Mouse (Mus musculus): ENCODE data around the gene Spata32.

The Spata32 gene

GRCm38 (mm10) chr11:103217790-103218516, at the start of gene Spata32:
Gene Spata32, minus strand, starts transcription at chr11:103218432.
- DNase-seq = peak; percentile 53 to 67

DNA sequence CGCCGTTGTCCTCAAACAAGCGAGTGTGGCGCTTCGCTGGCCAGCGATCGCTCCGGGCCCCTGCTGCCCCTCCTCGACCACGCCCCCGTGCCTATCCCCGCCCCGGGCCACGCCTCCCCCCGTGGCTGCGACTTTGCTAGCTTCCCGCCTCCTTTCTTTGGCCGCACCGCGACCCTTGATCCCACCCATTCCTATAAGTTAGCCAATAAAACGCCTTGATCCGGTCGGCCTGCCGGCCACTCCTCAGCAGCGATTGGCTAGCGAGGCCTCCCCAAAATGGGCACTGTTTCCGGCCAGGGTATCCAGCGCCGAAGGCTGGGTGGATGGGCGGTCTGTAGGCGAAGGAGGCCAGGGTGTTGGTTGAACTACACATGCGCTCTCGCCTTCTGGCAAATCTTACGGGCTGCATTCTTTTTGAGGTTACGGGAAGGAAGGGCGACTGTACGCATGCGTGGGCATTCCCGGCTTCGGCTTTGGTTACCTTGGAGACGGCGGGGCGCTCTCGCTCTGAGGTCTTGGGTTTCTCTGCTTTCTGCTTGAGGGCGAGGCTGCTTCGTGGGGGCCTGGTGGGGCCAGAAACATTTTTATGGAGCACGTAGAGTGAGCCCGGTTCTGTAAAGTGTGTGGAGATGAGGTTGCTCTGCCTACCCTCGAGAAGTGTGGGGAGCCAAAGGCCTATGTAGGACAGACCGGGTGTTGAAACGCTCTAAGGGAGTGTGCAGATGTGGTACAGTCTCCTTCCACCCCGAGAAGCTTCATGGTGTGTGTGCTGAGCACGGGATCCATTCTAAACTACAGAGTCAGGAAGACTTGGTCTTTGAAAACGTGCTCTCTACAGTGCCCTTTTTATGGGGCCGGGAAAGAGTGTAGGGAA, 49.4 kb upstream of the Spata32 start, which contains the start of gene Map3k14:
TSS of gene Map3k14 (minus strand) at position 127 of the 874 bp plus-strand sequence.
- DNase-seq = peak; percentile 99 to 100

DNA sequence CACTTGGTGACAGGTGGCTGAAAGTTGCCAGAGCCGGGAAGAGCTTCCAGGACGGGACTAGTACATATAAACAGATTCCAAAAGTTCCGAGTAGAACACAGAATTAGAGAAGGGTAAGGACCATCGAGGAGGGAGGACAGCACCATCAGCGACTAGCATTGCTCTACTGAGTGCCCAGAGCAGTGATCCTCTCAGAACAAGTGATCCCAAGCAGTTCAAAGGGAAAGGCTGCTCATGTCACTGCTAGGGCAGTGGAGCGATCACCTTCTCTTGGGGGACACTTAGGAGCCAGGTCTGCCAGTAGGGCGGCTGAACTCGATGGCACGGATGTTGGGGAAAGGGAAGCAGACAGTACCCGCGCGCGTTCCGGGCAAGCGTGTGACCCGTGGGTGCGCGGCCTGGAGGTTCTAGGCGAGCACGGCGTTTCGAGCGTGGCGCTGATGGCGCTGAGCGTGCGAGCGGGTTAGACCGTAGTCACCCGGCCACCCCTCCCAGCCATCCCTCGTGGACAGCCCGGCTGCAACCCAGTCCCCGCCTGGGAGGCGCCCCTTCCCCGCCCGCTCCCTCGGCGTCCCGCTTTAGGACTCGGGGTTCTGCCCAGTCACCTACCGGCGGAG, 48.6 kb upstream of the Spata32 start:
- DNase-seq = no peak

DNA sequence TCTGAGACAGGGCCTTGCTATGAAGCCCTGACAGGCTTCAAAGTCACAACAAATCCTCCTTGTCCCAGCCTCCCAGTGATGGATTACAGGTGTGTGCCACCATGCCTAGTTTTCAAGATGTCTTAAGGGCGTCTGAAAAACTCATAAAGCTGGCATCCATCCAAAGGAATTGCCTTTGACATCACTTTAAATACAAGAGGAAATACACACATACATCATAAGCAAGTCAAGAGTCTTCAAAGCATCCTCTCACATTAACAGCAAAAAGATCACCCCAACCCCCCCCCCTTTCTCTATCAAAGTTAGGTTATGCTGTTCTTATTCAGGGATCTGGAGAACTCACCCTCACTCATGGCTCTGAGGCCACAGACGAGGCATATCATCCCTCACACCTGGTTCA, 47.6 kb upstream of the Spata32 start:
- DNase-seq = no peak

- no peak for DNase-seq
Measured at GRCm38 (mm10) chr11:103265211-103265610, 47.0 kb upstream of the Spata32 start.

DNA sequence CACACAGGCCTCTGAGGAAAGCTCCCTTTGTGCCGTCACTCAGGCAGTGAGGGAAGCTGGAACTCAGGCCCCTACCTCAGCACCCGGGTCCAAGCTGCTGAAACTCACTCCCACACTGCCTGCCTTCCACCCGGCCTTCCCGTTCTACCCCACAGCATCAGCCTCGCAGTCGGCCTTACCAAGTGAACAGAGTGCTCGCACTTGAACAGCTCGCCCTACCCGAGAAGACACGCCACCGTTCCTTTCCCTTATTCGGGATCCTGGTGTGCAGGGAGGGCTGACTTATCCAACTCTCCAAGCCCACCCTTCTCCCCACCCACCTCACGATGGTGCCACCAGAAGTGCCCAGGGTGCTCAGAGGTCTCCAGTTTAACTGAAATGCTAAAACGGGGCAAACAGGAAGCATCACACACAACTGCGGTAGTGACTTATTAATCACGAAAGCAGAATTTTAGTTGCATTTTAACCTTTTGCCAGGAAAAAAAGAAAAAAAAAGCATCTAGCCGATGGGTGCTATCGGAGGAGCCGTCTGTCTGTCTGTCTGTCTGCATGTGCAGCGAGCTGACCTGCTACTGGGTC, 46.3 kb upstream of the Spata32 start:
- DNase-seq = peak in 1 of 2 experiments; percentile 49

- DNase-seq = no peak
Measured at GRCm38 (mm10) chr11:103263551-103263950, 45.3 kb upstream of the Spata32 start.

DNA sequence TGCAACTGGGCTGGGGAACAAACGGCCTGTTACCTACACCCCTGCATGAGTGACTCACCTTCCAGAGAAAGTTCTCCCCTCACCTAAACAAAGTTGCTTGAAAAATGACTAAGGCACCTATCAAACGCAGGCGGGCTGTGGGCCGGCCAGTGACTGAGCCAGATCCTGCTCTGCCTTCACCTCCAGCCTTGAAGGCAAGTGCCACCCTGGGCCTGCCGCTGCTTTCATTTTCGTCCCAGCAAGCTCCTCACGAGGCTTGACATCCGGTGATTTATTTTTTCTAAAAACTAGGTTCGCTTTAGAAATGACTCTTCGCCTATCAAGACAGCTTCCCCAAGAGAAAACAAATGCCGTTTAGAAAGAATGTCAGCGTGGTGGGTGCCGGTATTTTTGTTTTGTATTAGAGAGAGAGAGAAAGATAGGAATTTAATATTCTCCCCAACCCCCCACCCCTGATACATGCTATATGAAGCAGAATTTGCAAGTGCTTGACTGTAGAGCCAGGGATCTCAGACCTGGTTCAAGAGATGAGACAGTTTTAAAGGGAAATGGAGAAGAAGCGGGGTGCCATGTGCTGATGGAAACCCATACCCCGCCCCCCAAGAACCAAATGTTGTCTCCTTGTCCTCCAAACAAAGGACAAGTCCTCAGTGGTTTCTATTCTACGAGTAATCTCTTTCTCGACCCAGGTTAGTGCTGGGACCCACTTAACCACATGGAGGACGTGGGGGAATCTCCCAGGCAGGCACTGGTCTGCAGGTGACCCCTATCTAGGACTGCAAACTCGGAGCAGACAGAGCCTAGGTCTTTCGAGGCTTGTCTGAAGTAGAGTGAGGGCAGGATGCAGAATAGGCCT, 44.4 kb upstream of the Spata32 start:
- peak; percentile 47 to 65 for DNase-seq

GRCm38 (mm10) chr11:103261671-103262411, 43.6 kb upstream of the Spata32 start:
- peak; percentile 64 to 87 for DNase-seq

GRCm38 (mm10) chr11:103260515-103261192, 42.4 kb upstream of the Spata32 start:
- DNase-seq = no peak

DNA sequence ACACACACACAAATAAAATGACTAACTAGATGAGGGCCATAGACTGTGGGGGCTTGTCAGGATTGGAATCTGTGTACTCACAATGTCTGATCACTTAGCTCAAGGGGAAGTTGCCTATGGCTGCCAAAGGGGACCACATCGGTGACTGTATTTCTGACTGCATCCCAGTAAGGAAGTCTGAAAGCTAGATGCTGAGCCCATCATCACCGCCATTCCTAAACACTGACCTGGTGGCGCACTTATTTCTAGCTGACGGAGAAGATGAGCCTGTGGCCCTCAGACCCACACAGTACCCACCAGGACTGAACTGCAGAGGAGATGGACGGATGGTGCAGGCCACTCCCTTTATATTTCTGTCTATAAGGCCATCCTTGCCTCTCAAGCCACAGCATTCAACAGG, 41.8 kb upstream of the Spata32 start:
- DNase-seq = no peak

DNA sequence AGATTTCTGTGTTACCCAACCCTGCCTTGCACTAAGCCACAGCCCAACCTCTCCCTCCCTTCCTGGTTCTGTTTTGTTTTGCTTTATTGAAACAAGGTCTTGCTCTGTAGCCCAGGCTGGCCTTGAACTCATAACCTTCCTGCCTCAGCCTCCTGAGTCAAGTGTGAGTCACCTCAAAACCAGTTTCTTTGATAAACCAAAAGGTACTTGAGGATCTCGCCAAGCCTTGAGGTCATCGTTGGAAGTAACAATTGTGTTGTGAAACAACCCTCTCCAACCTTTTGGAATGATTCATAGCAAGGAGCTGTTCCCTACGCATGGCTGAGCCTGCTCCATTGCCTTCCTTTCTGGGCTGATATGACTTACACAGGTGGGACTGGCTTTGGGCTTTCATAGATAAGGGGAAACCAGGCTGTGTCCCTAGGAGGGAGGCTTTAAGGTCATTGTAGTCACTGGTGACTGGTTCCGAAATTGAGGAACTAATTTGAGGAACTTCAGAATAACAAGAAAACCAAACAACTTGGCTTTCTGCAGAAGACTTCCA, 39.8 kb upstream of the Spata32 start:
- peak in 1 of 2 experiments; percentile 30 for DNase-seq

DNA sequence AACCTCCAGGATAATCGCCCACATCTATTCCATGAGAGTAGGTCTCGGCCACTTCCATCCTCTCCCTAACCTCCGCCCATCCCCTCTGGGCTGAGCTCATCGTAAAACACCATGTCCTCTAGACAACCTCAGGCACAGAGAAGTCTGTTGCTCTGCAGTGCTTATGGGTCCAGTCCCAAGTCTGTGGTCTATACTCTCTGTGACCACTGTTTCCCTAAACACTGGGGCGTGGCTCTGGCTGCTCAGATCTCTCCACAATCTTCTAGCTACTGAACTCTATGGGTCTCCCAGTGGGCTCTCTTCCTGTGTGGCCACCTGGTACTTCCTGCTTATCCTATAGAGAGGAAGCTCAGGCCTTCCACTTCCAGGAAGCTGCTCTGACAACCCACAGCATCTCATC, 35.4 kb upstream of the Spata32 start:
- DNase-seq = peak in 1 of 2 experiments; percentile 18

DNA sequence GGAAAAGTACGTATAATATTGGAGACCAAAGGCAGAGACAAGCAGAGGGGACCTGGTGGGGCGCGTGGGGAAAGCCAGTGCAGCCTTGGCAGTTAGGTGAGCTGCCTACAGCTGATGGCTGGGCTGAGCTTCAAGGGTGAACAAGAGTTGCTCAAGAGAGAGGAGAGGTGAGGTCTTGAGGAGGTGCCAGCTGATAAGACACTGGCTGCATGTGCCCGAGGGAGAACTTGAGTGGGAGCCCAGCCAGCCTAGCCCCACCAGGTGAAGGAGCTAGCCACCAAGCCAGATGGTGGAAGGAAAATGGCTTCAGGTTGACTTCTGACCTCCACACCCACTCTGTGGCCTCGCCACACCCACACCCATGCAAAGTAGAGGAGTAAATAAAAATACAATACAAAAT, 34.1 kb upstream of the Spata32 start:
- DNase-seq = peak in 1 of 2 experiments; percentile 35

DNA sequence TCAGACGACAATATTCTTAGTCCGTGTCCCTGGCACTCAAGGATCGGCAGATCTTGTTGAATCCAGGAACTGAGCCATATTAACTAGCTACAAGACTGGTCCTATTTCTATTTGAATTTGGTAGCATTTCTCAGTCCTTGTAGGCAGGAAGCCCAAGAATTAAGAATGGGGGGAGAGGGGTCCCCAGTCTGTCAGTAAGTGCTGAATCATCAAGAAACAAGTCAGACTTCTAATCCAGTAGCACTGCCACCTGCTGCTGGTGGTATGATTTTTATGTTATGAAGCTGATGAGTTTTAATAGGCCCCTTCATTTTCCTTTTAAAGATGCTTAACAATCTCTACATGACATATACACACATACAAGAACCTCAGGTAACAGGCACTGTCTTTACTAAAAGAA, 32.1 kb upstream of the Spata32 start:
- no peak for DNase-seq

DNA sequence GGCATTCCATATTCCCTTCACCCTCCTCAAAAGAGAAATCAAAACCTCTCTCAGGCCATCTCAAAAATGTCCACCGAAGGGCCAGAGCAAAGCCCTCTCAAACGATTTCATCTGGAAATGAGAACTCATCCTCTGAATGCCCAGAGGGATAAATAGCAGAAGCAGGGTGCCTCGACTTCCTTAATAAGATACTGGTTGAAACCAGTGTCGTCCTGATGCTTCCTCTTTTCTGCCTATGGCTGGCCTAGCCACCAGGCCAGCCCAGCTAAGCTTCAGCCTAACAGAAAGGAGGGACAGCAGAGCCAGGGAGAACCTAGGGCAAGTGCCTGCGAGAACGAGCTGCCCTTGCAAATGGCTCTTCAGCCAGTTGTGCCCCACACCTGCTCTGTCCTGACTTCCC, 31.3 kb upstream of the Spata32 start:
- DNase-seq = peak in 1 of 2 experiments; percentile 22

DNA sequence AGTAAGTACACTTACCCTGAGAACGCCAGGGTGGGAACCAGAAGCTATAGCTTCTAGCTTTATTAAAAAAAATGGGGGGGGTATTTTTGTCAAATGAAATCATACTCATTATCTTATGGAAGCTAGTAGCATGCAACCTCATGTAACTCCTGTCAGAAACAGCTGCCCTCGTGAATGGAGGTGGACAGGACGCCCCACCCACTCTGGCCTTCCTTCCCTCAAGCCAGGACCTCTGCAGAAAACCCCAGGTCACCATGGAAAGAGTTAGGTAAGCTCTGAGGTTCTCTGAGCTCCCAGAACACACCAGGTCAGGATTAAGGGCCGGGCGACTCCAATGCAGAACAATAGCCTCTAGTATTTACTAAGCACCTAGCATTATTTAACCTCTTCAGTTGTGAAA, 30.6 kb upstream of the Spata32 start:
- peak in 1 of 2 experiments; percentile 38 for DNase-seq

GRCm38 (mm10) chr11:103247504-103248177, 29.4 kb upstream of the Spata32 start:
- DNase-seq = peak; percentile 90 to 92

DNA sequence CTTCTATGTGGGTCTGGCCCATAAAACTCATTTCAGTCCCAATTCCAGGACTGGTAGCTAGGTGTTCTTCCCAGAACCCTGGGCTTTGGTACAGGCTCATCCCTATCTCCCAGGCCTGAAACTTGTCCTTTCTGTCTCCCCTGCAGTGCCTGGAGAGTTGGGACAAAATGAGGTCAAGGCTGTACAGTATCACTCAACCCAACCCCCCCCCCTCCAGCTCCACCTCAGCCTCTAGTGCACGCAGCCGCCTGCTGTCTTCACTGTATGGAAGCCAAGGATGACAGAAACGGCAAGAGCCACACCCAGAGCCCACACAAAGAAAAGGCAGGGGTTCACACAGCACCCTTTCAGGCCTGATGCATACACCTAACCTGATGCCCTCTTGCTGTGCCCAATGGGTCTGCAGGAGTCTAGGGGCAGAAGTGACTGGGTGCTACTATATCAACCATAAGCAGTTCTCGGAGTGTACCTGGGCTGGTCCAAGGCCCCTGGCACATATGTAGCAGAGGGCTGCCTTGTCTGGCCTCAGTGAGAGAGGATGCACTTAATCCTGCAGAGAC, 28.6 kb upstream of the Spata32 start:
- peak in 1 of 2 experiments; percentile 30 for DNase-seq

Measured in kidney, postnatal 25 days (tissue).